Mouse (Mus musculus): ENCODE data around the gene Chst11.
A peak's percentile ranks its signal among the peaks of the same experiment; 100 is the strongest.

Chst11 gene

GRCm38 (mm10) chr10:83140258-83140936 is 155.1 kb downstream of the Chst11 start:
- no peak for DNase-seq (ENCODE audit: low read depth, low spot score)

- no peak for DNase-seq (ENCODE audit: low read depth, low spot score)
Observed at GRCm38 (mm10) chr10:83141434-83141833, 156.1 kb downstream of the Chst11 start.

- DNase-seq (ENCODE audit: low read depth, low spot score): no peak
Observed at GRCm38 (mm10) chr10:83143049-83143448, 157.8 kb downstream of the Chst11 start.

GRCm38 (mm10) chr10:83145836-83146235 is 160.5 kb downstream of the Chst11 start:
- peak; percentile 79 for DNase-seq (ENCODE audit: low read depth, low spot score)

GRCm38 (mm10) chr10:83149342-83150178 is 164.3 kb downstream of the Chst11 start:
- DNase-seq (ENCODE audit: low read depth, low spot score): no peak

- no peak for DNase-seq (ENCODE audit: low read depth, low spot score)
Observed at GRCm38 (mm10) chr10:83150587-83150986, 165.3 kb downstream of the Chst11 start.

GRCm38 (mm10) chr10:83151362-83151761 is 166.1 kb downstream of the Chst11 start:
- peak; percentile 26 for DNase-seq (ENCODE audit: low read depth, low spot score)

GRCm38 (mm10) chr10:83151896-83152685 is 166.8 kb downstream of the Chst11 start:
- DNase-seq (ENCODE audit: low read depth, low spot score): peak; percentile 61

- DNase-seq (ENCODE audit: low read depth, low spot score): no peak
Observed at GRCm38 (mm10) chr10:83152723-83153122, 167.4 kb downstream of the Chst11 start.

GRCm38 (mm10) chr10:83153374-83153773 is 168.1 kb downstream of the Chst11 start:
- no peak for DNase-seq (ENCODE audit: low read depth, low spot score)

- no peak for DNase-seq (ENCODE audit: low read depth, low spot score)
Observed at GRCm38 (mm10) chr10:83153887-83154286, 168.6 kb downstream of the Chst11 start.

GRCm38 (mm10) chr10:83157289-83157688 is 172.0 kb downstream of the Chst11 start:
- DNase-seq (ENCODE audit: low read depth, low spot score): no peak

- DNase-seq (ENCODE audit: low read depth, low spot score): no peak
Observed at GRCm38 (mm10) chr10:83158322-83158721, 173.0 kb downstream of the Chst11 start.

GRCm38 (mm10) chr10:83159229-83159628 is 173.9 kb downstream of the Chst11 start:
- no peak for DNase-seq (ENCODE audit: low read depth, low spot score)

- DNase-seq (ENCODE audit: low read depth, low spot score): no peak
Observed at GRCm38 (mm10) chr10:83161656-83162365, 176.5 kb downstream of the Chst11 start.

GRCm38 (mm10) chr10:83163946-83164345 is 178.6 kb downstream of the Chst11 start:
- DNase-seq (ENCODE audit: low read depth, low spot score): no peak

GRCm38 (mm10) chr10:83164901-83165435 is 179.7 kb downstream of the Chst11 start:
- no peak for DNase-seq (ENCODE audit: low read depth, low spot score)

GRCm38 (mm10) chr10:83165521-83166243 is 180.4 kb downstream of the Chst11 start:
- no peak for DNase-seq (ENCODE audit: low read depth, low spot score)

- no peak for DNase-seq (ENCODE audit: low read depth, low spot score)
Observed at GRCm38 (mm10) chr10:83166272-83166671, 181.0 kb downstream of the Chst11 start.

- DNase-seq (ENCODE audit: low read depth, low spot score): no peak
Observed at GRCm38 (mm10) chr10:83167492-83167891, 182.2 kb downstream of the Chst11 start.
